In the genomic region with DNA sequence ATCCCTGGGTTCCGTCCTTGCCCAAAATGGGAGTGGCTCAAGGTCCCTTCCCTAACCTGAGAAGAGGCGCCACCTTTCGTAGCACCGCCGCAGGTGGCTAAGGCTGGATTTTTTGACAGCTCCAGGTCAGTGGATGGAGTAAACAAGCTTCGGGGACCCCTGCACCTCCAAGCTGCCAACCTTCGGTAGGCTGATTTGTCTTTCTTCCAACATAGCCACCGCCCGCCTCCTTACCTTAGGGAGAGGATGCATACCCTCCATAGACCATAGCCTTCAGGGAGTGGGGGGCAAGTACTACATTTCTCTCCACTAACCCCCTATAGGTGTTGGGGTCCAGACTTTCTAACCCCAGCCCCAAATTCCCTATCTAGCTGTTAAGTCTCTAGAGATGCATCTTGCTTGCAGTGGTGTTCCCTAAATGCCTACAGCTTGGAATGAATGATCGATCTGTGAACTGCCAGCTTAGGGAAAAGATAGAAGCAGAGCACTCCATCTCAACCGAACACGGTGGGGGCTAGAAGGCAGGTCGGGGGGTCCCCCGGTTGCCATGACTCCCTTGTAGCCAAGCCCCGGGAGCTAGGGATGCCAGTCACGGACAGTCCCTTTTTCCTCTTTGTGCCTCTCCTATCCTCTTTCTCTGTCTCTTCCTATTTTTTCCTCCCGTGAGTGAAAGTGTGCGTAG, we compare ENCODE assay signal across 9 mouse cellular contexts. TPM values are rescaled to one million over a fixed set of nuclear protein-coding genes. Genes with fewer than 3 reads are reported as not detected.
DNase-seq lines count a peak whose midpoint lies in the region; ATAC-seq and TF ChIP-seq lines count a peak whose summit lies in the region.
"Had no signal": no experiment of that assay in that cellular context is flagged by ENCODE, and none has a peak within 500 bp of the region (broad histone marks: within the 10 kb centered on the region; RNA-seq: fewer than 3 reads in every experiment).

No protein-coding gene starts in this region.

- H3K27me3 ChIP-seq in kidney, postnatal 0 days (ENCODE audit: insufficient read depth, low read length): peaks cover 25% of the 10 kb centered on the region
- H3K27me3 ChIP-seq in intestine, embryonic 16.5 days (replicated peaks; ENCODE audit: control insufficient read depth, insufficient read depth, low read length): peaks cover 17% of the 10 kb centered on the region
- H3K27me3 ChIP-seq in neural tube, embryonic 13.5 days: peaks cover 5% of the 10 kb centered on the region

- no peaks in the 10 kb centered on the region for H3K36me3 ChIP-seq in kidney, postnatal 0 days (ENCODE audit: insufficient read depth, low read length)
- no peaks in the 10 kb centered on the region for H3K36me3 ChIP-seq in intestine, embryonic 16.5 days (ENCODE audit: control insufficient read depth, insufficient read depth, low read length)
- H3K36me3 ChIP-seq in neural tube, embryonic 13.5 days: no peaks in the 10 kb centered on the region

- no peak for ATAC-seq in kidney, postnatal 0 days (replicated peaks; ENCODE audit: low FRiP score, low read depth)
- no peak for ATAC-seq in intestine, embryonic 16.5 days
- peak; percentile 81 for ATAC-seq in neural tube, embryonic 13.5 days (ENCODE audit: low read depth)
- no peak for ATAC-seq in monocyte, adult 5-6 weeks (replicated peaks; ENCODE audit: insufficient number of reproducible peaks, low FRiP score, low TSS enrichment, poor library complexity, severe bottlenecking)
- ATAC-seq: Patski had no signal

- DNase-seq in kidney, postnatal 0 days (ENCODE audit: low spot score): no peak
- no peak for DNase-seq in kidney, adult 11 months
- peak; percentile 5 for DNase-seq in embryo, embryonic 11 days
- DNase-seq in layer of hippocampus, postnatal 14 days (ENCODE audit: low spot score in 2 of 2): no peak

- WGBS in kidney, postnatal 0 days: 5% methylated on average over 18 of the region's 18 CpGs
- 5% methylated on average over 18 of the region's 18 CpGs for WGBS in intestine, embryonic 16.5 days
- WGBS in neural tube, embryonic 13.5 days: 2% methylated on average over 18 of the region's 18 CpGs

- no peak overlapping the region for H3K27ac ChIP-seq in kidney, postnatal 0 days
- no peak overlapping the region for H3K27ac ChIP-seq in bone marrow macrophage, adult 2 months (ENCODE audit: insufficient read depth, low read depth, low read length)
- no peak overlapping the region for H3K27ac ChIP-seq in intestine, embryonic 16.5 days (ENCODE audit: low read length)
- H3K27ac ChIP-seq in neural tube, embryonic 13.5 days (replicated peaks): peak overlapping the region; percentile 95

- TF ChIP-seq CTCF in kidney, postnatal 0 days (IDR thresholded peaks at IDR 0.05; ENCODE audit: low read depth): no peak
- no peak for TF ChIP-seq CTCF in bone marrow macrophage, adult 2 months (IDR thresholded peaks at IDR 0.05; ENCODE audit: low read depth, low read length)

- H3K4me2 ChIP-seq in kidney, postnatal 0 days (ENCODE audit: low read length): peak overlapping the region; percentile 48
- peak overlapping the region; percentile 50 for H3K4me2 ChIP-seq in intestine, embryonic 16.5 days (ENCODE audit: low read depth, low read length)
- peak overlapping the region; percentile 64 for H3K4me2 ChIP-seq in neural tube, embryonic 13.5 days

- H3K9ac ChIP-seq in kidney, postnatal 0 days (ENCODE audit: low read depth, low read length): no peak overlapping the region
- no peak overlapping the region for H3K9ac ChIP-seq in intestine, embryonic 16.5 days (ENCODE audit: low read depth, low read length)
- H3K9ac ChIP-seq in neural tube, embryonic 13.5 days: peak overlapping the region; percentile 89

- H3K9me3 ChIP-seq in kidney, postnatal 0 days (replicated peaks; ENCODE audit: low read length): no peaks in the 10 kb centered on the region
- no peaks in the 10 kb centered on the region for H3K9me3 ChIP-seq in intestine, embryonic 16.5 days (ENCODE audit: control insufficient read depth, low read length)
- no peaks in the 10 kb centered on the region for H3K9me3 ChIP-seq in neural tube, embryonic 13.5 days

- no peak for TF ChIP-seq POLR2A in bone marrow macrophage, adult 2 months (IDR thresholded peaks at IDR 0.05; ENCODE audit: borderline replicate concordance, low read depth, low read length)

- H3K4me3 ChIP-seq in kidney, postnatal 0 days (replicated peaks; ENCODE audit: low read depth, low read length): peak overlapping the region; percentile 29
- peak overlapping the region; percentile 20; the same call in 1 of the 2 replicates for H3K4me3 ChIP-seq in bone marrow macrophage, adult 2 months (ENCODE audit: insufficient read depth, low read length)
- H3K4me3 ChIP-seq in intestine, embryonic 16.5 days (ENCODE audit: low read length): peak overlapping the region; percentile 40
- peak overlapping the region; percentile 56 for H3K4me3 ChIP-seq in neural tube, embryonic 13.5 days

- no peaks in the 10 kb centered on the region for H3K4me1 ChIP-seq in kidney, postnatal 0 days (replicated peaks; ENCODE audit: insufficient read depth, low read length)
- H3K4me1 ChIP-seq in bone marrow macrophage, adult 2 months (ENCODE audit: control insufficient read depth, insufficient read depth, low read length): peaks cover 2% of the 10 kb centered on the region; the same call in 1 of the 2 replicates
- peaks cover 6% of the 10 kb centered on the region; the same call in 1 of the 2 replicates for H3K4me1 ChIP-seq in intestine, embryonic 16.5 days (ENCODE audit: control insufficient read depth, insufficient read depth, low read length)
- H3K4me1 ChIP-seq in neural tube, embryonic 13.5 days (replicated peaks): peaks cover 69% of the 10 kb centered on the region

RNA-seq across cellular contexts. Expression of gene Chl1, which starts 1.0 kb away (rescaled TPM):
- polyA plus RNA-seq in kidney, postnatal 0 days (2015; fragmentation: Nextera tagmentation; extraction: Ambion mirVana): 0.13 and 0.22 TPM in 2 replicates
- polyA plus RNA-seq in bone marrow macrophage, adult 2 months (2012; ENCODE audit: insufficient read depth, insufficient read length, missing spikeins): 0.13 TPM in 1 of 2 replicates, not detected in the other
- 2.7 and 3.1 TPM in 2 replicates for polyA plus RNA-seq in intestine, embryonic 16.5 days (2015; fragmentation: Nextera tagmentation; extraction: Ambion mirVana)
- 52.5 and 56.0 TPM in 2 replicates for polyA plus RNA-seq in neural tube, embryonic 13.5 days (2015; fragmentation: Nextera tagmentation; extraction: Ambion mirVana)
- 0.87 to 1.1 TPM in 2 of 3 replicates, not detected in the other for total RNA-seq in monocyte, adult 5-6 weeks (2017)
- 100 to 1,000 TPM; 172 to 190 TPM for total RNA-seq in layer of hippocampus, postnatal 14 days (2021)
- polyA plus RNA-seq: Patski had no signal

Comparison
In these comparisons a context has a peak if more than half of its experiments do, and no peak if none do; other contexts are left out.
1. RNA of gene Chl1, which starts 1.0 kb away (polyA plus RNA-seq): 52.5 to 56.0 TPM in neural tube, embryonic 13.5 days; 2.7 to 3.1 TPM in intestine, embryonic 16.5 days, 0.13 to 0.22 TPM in kidney, postnatal 0 days and 0.13 TPM in bone marrow macrophage, adult 2 months; every median in the first group is over 10 times any median in the second.
2. Peak in every context shown above with its lines, with median percentiles within 50 percentile points of each other: H3K4me2 ChIP-seq and H3K4me3 ChIP-seq.